ENCODE assay signal across 31 mouse cellular contexts in the genomic region with DNA sequence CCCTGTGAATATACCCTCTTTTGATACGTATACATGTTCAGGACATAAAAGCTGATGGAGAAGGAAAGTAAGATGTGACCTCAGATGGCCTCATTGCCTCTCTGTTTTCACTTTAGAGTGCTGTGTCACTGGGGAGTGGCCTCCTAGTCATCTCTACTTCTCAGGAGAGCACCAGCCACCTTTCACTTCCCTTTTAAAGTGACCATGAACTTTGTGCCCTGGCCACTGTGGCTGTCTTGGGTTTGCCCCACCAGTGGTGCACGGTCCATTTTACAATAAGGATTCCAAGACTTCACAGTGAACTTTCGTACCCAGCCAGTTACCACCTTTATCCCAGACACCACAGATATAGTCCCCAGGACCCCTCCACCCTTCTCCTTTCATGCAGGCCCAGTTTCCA. TPM values are rescaled to one million over a fixed set of nuclear protein-coding genes. Genes with fewer than 3 reads are reported as not detected.
A peak's percentile ranks its signal among the peaks of the same experiment; 100 is the strongest.
DNase-seq lines count a peak whose midpoint lies in the region; ATAC-seq and TF ChIP-seq lines count a peak whose summit lies in the region.
"Had no signal": no experiment of that assay in that cellular context is flagged by ENCODE, and none has a peak within 500 bp of the region (broad histone marks: within the 10 kb centered on the region; RNA-seq: fewer than 3 reads in every experiment).

No protein-coding gene starts in this region.

- H3K4me2 ChIP-seq in intestine, embryonic 14.5 days (ENCODE audit: low read length), result no peak overlapping the region
- no peak overlapping the region for H3K4me2 ChIP-seq in intestine, embryonic 16.5 days (ENCODE audit: low read depth, low read length)
- H3K4me2 ChIP-seq in intestine, postnatal 0 days (replicated peaks; ENCODE audit: low read depth), result no peak overlapping the region
- H3K4me2 ChIP-seq: heart, embryonic 12.5 days; hindbrain, embryonic 14.5 days; limb, embryonic 13.5 days; liver, embryonic 12.5 days; midbrain, embryonic 15.5 days; neural tube, embryonic 12.5 days had no signal

- H3K27ac ChIP-seq in intestine, embryonic 14.5 days (ENCODE audit: low read depth), result no peak overlapping the region
- no peak overlapping the region for H3K27ac ChIP-seq in intestine, embryonic 16.5 days (ENCODE audit: low read length)
- no peak overlapping the region for H3K27ac ChIP-seq in intestine, postnatal 0 days (ENCODE audit: low read depth, low read length)
- H3K27ac ChIP-seq in layer of hippocampus, adult 2 months, result no peak overlapping the region
- H3K27ac ChIP-seq: hindbrain, embryonic 14.5 days; kidney, postnatal 0 days; limb, embryonic 13.5 days; liver, embryonic 12.5 days; macrophage; midbrain, embryonic 10.5 days; midbrain, embryonic 15.5 days; neural tube, embryonic 12.5 days had no signal

- H3K36me3 ChIP-seq in intestine, embryonic 14.5 days (ENCODE audit: control insufficient read depth, insufficient read depth, low read length), result no peaks in the 10 kb centered on the region
- no peaks in the 10 kb centered on the region for H3K36me3 ChIP-seq in intestine, embryonic 16.5 days (ENCODE audit: control insufficient read depth, insufficient read depth, low read length)
- no peaks in the 10 kb centered on the region for H3K36me3 ChIP-seq in intestine, postnatal 0 days (ENCODE audit: control insufficient read depth, insufficient read depth)
- H3K36me3 ChIP-seq: heart, embryonic 12.5 days; limb, embryonic 13.5 days; liver, embryonic 12.5 days; midbrain, embryonic 10.5 days; midbrain, embryonic 15.5 days; neural tube, embryonic 12.5 days had no signal

- DNase-seq in intestine, embryonic 14.5 days (ENCODE audit: low spot score), result peak; percentile 41
- no peak for DNase-seq in gastrocnemius, postnatal 10 days
- DNase-seq in layer of hippocampus, postnatal 10 days (ENCODE audit: low spot score in 2 of 2), result no peak
- no peak for DNase-seq in layer of hippocampus, adult 2 months (ENCODE audit: low spot score in 2 of 2)
- DNase-seq: adrenal gland, postnatal 10 days; cerebellum, adult 9-10 months; heart, postnatal 4 days; kidney, adult 8-10 months; kidney, postnatal 4 days; layer of hippocampus, adult 9-11 months; liver, postnatal 0 days; right cerebral cortex, adult 18-20 months; right cerebral cortex, postnatal 4 days; thymus, postnatal 14 days had no signal

- H3K27me3 ChIP-seq in intestine, embryonic 14.5 days (replicated peaks; ENCODE audit: control insufficient read depth, insufficient read depth, low read length), result no peaks in the 10 kb centered on the region
- H3K27me3 ChIP-seq in intestine, embryonic 16.5 days (replicated peaks; ENCODE audit: control insufficient read depth, insufficient read depth, low read length), result no peaks in the 10 kb centered on the region
- no peaks in the 10 kb centered on the region for H3K27me3 ChIP-seq in intestine, postnatal 0 days (replicated peaks; ENCODE audit: control insufficient read depth, insufficient read depth, low read length)
- H3K27me3 ChIP-seq: heart, embryonic 12.5 days; limb, embryonic 13.5 days; liver, embryonic 12.5 days; midbrain, embryonic 15.5 days; neural tube, embryonic 12.5 days had no signal

- ATAC-seq in intestine, embryonic 14.5 days (replicated peaks; ENCODE audit: low FRiP score, low TSS enrichment, low read depth), result no peak
- no peak for ATAC-seq in intestine, embryonic 16.5 days
- ATAC-seq in intestine, postnatal 0 days, result peak; percentile 72
- ATAC-seq in monocyte, adult 5-6 weeks (replicated peaks; ENCODE audit: insufficient number of reproducible peaks, low FRiP score, low TSS enrichment, poor library complexity, severe bottlenecking), result peak; percentile 86
- ATAC-seq: forebrain, embryonic 16.5 days; liver, embryonic 12.5 days; liver, postnatal 0 days; midbrain, embryonic 15.5 days; Patski had no signal

- TF ChIP-seq CTCF in intestine, postnatal 0 days (IDR thresholded peaks at IDR 0.05; ENCODE audit: low read depth), result no peak
- no peak for TF ChIP-seq CTCF in layer of hippocampus, adult 2 months (conservative IDR thresholded peaks at IDR 0.05)

- H3K9ac ChIP-seq in intestine, embryonic 14.5 days (ENCODE audit: low read length), result no peak overlapping the region
- H3K9ac ChIP-seq in intestine, embryonic 16.5 days (ENCODE audit: low read depth, low read length), result no peak overlapping the region
- no peak overlapping the region for H3K9ac ChIP-seq in intestine, postnatal 0 days (ENCODE audit: low read depth, low read length)
- H3K9ac ChIP-seq: heart, embryonic 12.5 days; hindbrain, embryonic 14.5 days; limb, embryonic 13.5 days; liver, embryonic 12.5 days; liver, postnatal 0 days; midbrain, embryonic 15.5 days; neural tube, embryonic 12.5 days had no signal

- no peaks in the 10 kb centered on the region for H3K4me1 ChIP-seq in intestine, embryonic 14.5 days (replicated peaks; ENCODE audit: control insufficient read depth, insufficient read depth, low read length)
- H3K4me1 ChIP-seq in intestine, embryonic 16.5 days (ENCODE audit: control insufficient read depth, insufficient read depth, low read length), result no peaks in the 10 kb centered on the region
- H3K4me1 ChIP-seq in intestine, postnatal 0 days (replicated peaks; ENCODE audit: control insufficient read depth, insufficient read depth, low read length), result no peaks in the 10 kb centered on the region
- H3K4me1 ChIP-seq: heart, embryonic 12.5 days; limb, embryonic 13.5 days; liver, embryonic 12.5 days; midbrain, embryonic 10.5 days; midbrain, embryonic 15.5 days; neural tube, embryonic 12.5 days had no signal

- no peaks in the 10 kb centered on the region for H3K9me3 ChIP-seq in intestine, embryonic 14.5 days (ENCODE audit: control insufficient read depth, low read length)
- no peaks in the 10 kb centered on the region for H3K9me3 ChIP-seq in intestine, embryonic 16.5 days (ENCODE audit: control insufficient read depth, low read length)
- no peaks in the 10 kb centered on the region for H3K9me3 ChIP-seq in intestine, postnatal 0 days (ENCODE audit: control insufficient read depth)
- H3K9me3 ChIP-seq: heart, embryonic 12.5 days; limb, embryonic 13.5 days; liver, embryonic 12.5 days; midbrain, embryonic 15.5 days; neural tube, embryonic 12.5 days had no signal

- WGBS in intestine, embryonic 14.5 days, result 93% methylated on average over 3 of the region's 3 CpGs
- WGBS in intestine, embryonic 16.5 days, result 86% methylated on average over 3 of the region's 3 CpGs
- 73% methylated on average over 3 of the region's 3 CpGs for WGBS in intestine, postnatal 0 days

- no peak overlapping the region for H3K4me3 ChIP-seq in intestine, embryonic 14.5 days (ENCODE audit: low read depth, low read length)
- no peak overlapping the region for H3K4me3 ChIP-seq in intestine, embryonic 16.5 days (ENCODE audit: low read length)
- H3K4me3 ChIP-seq in intestine, postnatal 0 days (ENCODE audit: low read depth, low read length), result no peak overlapping the region
- H3K4me3 ChIP-seq in layer of hippocampus, adult 2 months, result no peak overlapping the region
- H3K4me3 ChIP-seq: erythroblast, embryonic 14.5 days; heart, embryonic 12.5 days; limb, embryonic 13.5 days; liver, embryonic 12.5 days; midbrain, embryonic 10.5 days; midbrain, embryonic 15.5 days; myocyte; neural tube, embryonic 12.5 days had no signal

RNA-seq across cellular contexts. Expression of gene Tox3, which starts 29.9 kb away (rescaled TPM):
- 6.1 and 8.5 TPM in 2 replicates for polyA plus RNA-seq in intestine, embryonic 14.5 days (2014; fragmentation: Nextera tagmentation; extraction: Ambion mirVana)
- polyA plus RNA-seq in intestine, embryonic 16.5 days (2015; fragmentation: Nextera tagmentation; extraction: Ambion mirVana), result 1.8 and 2.0 TPM in 2 replicates
- 2.0 and 2.1 TPM in 2 replicates for polyA plus RNA-seq in intestine, postnatal 0 days (2015; fragmentation: Nextera tagmentation; extraction: Ambion mirVana)
- not detected in 3 replicates for total RNA-seq in monocyte, adult 5-6 weeks (2017)
- total RNA-seq in gastrocnemius, postnatal 10 days (2021), result under 1 TPM; 0.54 to 0.95 TPM
- total RNA-seq in layer of hippocampus, postnatal 10 days (2021), result 10 to 100 TPM in 1 of 2 experiments, 1 to 10 TPM in 1; 9.9 to 10.3 TPM
- 10 to 100 TPM; 12.3 to 14.0 TPM for total RNA-seq in layer of hippocampus, adult 2 months (2021)
- total RNA-seq: MEL had no signal
- polyA plus RNA-seq: erythroblast, embryonic 14.5 days; macrophage; myocyte had no signal

Comparison
In these comparisons a context has a peak if more than half of its experiments do, and no peak if none do; other contexts are left out.
1. ATAC-seq: peak in intestine, postnatal 0 days (single experiment) and monocyte, adult 5-6 weeks (single experiment); none in intestine, embryonic 14.5 days (single experiment) and intestine, embryonic 16.5 days (single experiment).
2. RNA of gene Tox3, which starts 29.9 kb away (total RNA-seq): 12.3 to 14.0 TPM in layer of hippocampus, adult 2 months and 9.9 to 10.3 TPM in layer of hippocampus, postnatal 10 days; 0.54 to 0.95 TPM in gastrocnemius, postnatal 10 days and not detected in monocyte, adult 5-6 weeks; every median in the first group is over 4 times any median in the second.